Mouse (Mus musculus): ENCODE measurements around the gene Cd2bp2.

The Cd2bp2 gene

DNA sequence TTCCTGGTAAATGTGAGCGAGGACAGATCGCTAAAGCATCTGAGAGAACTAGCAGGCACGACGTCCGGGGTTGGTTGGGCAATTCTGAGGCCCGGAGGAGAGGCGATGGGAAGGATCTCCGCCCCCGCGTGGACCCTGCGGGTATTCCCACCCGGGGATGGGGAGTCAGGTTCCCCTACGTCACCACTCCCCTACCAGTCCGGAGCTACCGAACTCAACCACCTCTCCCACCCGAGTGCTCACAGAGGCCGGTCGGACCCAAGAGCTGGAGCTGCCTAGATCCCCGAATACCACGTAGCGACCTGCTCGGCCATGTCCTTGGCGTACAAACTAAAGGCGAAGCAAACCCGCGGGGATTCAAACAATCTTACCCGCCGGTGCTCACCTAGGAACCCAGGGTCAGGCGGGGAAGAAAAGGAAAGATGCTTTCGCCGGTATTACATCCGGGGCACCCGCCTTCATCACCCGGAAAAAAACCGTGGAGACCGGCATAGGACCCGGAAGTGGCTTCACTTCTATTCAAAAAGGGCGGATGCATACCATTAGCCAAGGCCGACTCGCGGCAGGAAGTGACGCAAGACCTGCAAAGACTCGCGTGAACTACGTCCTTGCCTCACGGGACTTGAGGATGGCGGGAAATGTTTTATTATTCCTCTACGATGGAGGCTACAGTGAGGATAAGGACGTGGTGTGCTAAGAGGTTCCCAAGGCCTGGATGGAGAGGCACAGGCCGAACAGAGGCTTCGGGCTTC, at the start of gene Cd2bp2:
Gene Cd2bp2, minus strand, starts transcription at position 507 of the 752 bp plus-strand sequence.
- peak; percentile 93 for DNase-seq

DNA sequence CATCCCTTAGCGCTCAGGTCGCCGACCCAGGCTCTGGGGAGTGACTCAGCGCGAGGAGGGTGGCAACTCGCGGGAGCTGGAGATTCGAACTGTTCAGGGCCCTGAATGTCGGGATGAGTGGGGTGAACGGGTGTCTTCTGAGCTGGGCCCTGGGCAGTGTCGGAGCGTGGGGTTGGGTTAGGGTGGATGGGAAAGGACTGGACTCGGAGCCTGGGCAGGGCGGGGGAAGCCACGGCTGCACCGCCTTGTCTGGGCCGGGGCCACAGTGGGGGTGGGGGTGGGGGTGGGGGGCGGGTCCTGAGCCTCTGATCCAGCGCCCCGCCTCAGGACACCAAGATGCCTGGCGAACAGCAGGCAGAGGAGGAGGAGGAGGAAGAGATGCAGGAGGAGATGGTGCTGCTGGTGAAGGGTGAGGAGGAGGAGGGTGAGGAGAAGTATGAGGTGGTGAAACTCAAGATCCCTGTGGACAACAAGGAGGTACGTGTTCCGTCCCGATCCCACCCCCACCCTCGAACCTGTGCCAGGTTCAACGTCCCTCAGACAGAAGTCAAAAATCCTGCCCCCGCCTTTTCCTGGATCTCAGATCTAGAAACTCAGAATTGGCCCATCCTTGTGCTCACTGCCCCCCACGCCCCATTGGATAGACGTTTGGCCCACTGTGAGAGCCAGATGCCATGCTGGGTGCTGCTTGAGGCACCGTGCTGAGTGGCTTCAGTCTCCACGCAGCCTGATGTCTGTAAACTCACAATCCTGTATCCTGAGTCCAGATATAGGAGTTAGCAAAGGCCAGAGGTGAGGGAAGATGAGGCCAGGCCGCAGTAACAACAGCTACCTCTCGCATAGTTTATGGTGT, 49.0 kb upstream of the Cd2bp2 start:
- DNase-seq, result no peak

DNA sequence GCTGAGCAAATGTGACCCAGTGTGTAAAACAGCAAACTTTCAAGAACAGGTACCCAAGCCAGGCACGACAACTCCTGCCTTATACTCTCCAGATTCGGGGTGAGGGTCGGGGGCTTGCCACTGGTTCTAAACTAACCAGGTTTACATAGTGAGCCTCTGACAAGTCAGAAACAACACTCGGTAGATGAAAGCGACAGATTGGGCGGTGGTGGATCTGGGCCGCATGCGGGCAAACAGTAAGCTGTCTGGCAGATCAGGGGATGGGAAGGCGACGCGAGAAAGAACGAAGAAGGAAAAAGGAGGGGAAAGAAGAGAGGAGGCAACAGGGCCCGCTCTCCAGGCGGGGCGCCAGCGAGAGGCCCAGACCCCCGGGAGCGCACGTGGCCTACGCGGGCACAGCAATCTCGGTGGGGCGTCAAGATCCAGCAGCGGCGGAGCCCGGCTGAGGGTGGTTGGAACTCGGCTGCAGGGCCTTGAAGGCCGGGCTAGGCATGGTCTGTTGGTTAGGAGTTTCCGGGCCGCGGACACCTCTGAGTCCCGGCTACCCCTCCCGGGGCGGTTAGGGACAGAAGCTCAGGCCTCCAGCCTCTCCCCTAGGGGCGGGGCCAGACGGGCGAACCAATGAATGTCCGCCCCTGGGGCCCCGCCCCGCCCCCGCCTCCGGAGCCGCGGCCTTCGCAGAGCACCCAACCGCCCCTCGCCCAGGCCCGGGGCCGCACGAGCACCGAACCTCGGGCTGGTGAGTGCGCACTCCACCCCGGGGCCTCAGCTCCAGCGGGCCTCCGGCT, 48.2 kb upstream of the Cd2bp2 start, which contains the start of gene Zfp771:
Gene Zfp771, plus strand, starts transcription at position 405 of the 788 bp plus-strand sequence.
- peak; percentile 94 for DNase-seq

DNA sequence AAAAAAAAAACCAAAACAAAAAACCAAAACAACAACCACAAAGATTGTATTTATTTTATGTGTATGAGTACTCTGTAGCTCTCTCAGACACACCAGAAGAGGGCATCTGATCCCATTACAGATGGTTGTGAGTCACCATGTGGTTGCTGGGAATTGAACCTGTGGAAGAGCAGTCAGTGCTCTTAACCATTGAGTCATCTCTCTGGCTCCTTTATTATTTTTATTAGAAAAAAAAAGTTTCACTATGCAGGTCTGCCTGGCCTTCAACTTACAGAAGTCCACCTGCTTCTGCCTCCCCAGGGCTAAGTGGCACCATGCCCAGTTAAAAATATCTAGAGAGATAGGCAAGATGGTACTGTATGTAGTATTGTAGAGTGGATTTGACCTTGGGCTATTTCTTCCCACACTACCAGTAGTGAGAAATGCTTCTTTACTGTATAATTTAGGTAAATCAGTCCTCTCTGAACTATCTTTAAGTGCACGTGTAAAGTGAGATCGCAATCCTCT, 47.6 kb upstream of the Cd2bp2 start:
- no peak for DNase-seq

DNA sequence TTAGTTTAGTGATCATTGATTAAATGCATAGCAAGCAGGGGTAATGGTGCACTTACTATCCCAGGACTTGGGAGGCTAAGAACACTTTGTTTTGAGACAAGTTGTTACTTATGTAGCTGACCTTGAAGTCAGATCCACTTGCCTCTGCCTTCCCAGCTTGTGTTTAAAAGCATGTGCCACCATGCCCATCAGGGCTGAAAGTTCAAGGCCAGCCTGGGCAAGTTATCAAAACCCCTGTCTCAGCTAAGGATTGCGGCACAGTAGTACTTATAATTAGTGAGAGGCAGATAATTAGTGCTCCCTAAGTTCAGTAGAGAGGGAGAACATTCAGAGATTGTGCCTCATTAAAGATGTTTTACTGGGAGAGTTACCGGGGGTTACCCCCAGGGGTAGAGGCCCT, 38.9 kb upstream of the Cd2bp2 start:
- no peak for DNase-seq

DNA sequence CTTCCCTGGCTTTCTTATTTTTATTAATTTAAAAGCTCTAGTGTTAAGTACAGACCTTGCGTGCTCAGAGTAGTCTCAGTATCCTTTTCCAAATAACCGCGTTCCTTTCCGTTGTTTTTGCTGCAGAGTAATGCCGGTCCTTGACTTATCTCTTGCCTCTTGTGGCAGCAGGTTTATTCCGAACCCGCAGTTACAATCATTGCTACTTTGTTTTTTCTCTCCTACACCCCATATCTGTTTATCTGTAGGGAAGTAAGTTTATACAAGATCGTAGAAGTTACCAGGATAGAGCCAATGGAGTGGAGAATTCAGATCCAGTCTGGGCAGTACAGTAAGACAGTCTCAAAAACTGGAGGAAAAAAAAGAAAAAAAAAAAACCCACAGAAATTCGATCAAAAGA, 37.9 kb upstream of the Cd2bp2 start:
- DNase-seq, result no peak

DNA sequence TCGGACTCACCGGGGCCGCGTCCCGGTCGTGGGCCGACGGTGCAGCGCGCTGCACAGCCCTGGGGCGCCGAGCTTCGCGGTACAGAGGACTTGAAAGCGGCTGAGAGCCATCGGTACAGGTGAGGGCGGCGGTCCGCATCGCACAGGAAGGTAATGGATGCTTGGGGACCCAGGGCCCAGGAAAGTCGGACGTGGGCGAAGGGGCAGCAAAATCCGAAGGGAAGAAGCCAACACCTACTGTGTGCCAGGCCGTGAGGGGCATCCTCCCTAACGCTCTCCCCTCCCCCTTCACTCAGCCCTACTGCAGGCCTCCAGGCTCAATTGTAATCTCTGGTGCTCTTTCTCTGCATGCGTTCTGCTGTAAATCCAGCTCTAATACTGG, 37.5 kb upstream of the Cd2bp2 start:
- DNase-seq, result no peak

DNA sequence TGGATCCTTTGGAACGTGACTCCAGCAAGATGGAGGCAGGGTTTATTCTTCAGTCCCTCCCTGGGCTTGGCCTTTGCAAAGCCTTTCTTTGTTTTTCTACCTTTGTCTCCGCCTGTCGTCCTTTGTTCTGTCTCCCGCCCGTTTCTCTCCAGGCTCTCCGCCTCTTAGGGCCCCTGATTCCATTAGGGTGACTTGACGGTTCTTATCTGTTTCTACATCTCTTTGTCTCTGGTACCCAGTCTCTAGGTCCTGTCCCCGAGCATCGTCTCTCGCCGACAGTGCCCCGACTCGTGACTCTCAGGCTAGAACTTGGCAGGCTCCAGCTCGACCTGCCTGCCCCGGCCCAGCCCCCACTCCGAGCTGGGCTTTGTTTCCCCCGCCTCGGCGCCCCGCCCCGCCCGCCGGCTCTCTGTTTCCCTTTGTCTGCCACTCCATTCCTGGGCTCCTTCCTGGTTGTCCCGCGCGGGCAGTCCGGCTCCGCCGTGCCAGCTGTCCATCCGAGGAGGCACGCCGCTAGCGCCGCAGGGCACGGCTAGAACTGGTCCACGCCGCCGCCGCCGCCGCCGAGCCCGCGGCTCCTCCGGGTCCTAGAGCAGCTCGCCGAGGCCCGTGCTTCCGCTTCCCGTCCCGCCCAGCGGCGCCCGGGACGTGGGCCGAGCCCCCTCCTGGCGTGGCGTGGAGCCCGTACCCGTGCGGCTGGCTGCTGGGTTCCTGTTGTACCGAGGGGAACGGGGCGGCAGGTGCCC, 36.9 kb upstream of the Cd2bp2 start, which contains the start of the genes Zfp553 and Sept1:
Gene Zfp553, plus strand, starts transcription at position 440 of the 746 bp plus-strand sequence.
Gene Sept1, minus strand, starts transcription at position 509 of the 746 bp plus-strand sequence.
- DNase-seq, result peak; percentile 84

DNA sequence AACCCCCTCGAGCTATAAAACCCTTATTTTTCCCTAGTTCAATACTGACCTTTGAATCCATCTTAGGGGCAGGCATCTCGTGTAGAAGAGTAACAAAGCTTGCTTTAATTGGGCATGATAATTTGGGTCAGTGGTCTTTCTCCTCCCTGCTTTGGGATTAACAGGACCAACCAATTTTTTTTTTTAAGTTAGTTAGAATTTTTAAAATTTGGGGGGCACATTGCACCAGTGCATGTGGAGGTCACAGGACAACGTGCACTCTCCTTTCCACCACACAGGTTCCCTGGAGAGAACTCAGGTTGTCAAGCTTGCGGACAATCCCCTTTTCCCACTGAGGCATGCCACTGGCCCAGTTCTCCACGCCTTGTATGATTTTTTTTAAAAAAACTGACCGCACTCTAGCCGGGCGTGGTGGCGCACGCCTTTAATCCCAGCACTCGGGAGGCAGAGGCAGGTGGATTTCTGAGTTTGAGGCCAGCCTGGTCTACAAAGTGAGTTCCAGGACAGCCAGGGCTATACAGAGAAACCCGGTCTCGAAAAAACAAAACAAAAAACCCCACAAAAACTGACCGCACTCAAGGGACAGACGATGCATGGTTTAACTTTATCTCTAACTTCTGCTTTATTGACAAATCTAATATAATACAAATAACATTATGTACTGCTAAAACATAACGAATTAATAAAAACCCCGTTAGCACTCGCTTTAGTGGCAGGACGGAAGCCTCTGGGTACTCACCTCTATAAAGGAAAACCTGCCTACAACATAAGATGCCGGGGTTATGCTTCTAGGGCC, 36.2 kb upstream of the Cd2bp2 start:
- DNase-seq, result no peak

DNA sequence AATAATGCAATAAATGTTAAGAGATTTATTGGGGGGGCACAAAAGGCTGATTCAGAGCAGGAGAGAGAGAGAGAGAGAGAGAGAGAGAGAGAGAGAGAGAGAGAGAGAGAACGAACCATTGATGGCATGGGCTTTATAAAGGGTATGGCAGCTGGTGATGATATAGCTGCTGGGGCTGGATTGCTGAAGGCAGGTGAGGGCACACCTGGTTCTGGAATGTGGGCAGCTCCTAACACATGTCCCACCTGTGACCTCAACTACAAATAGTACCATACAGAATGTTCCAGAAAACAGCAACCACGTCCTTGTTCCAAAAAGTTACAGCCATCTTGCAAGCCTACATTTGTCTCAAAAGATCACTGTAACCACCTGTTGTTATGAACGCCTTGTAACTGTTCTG, 35.5 kb upstream of the Cd2bp2 start:
- no peak for DNase-seq

DNA sequence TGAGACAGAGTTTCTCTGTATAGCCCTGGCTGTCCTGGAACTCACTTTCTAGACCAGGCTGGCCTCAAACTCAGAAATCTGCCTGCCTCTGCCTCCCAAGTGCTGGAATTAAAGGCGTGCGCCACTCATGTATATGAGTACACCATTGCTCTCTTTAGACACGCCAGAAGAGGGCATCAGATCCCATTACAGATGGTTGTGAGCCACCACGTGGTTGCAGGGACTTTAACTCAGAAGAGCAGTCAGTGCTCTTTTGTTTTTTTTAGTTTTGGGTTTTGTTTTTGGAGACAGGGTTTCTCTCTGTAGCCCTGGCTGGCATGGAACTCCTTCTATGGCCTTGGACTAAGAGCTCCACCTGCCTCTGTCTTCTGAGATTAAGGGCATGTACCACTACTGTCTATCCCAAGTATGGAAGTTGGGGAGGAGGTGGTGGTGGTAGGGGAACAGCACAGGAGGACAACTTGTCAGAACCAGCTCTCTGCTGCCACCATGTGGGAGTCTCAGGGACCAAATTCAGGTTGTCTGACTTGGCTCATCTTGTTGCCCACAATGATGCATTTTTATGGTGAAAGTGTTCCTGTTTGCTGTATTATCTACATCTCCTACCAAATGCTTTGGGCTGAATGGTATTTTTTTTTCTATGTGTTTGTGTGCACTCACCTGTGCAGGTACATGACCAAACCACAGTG, 32.9 kb upstream of the Cd2bp2 start:
- DNase-seq, result peak; percentile 84

DNA sequence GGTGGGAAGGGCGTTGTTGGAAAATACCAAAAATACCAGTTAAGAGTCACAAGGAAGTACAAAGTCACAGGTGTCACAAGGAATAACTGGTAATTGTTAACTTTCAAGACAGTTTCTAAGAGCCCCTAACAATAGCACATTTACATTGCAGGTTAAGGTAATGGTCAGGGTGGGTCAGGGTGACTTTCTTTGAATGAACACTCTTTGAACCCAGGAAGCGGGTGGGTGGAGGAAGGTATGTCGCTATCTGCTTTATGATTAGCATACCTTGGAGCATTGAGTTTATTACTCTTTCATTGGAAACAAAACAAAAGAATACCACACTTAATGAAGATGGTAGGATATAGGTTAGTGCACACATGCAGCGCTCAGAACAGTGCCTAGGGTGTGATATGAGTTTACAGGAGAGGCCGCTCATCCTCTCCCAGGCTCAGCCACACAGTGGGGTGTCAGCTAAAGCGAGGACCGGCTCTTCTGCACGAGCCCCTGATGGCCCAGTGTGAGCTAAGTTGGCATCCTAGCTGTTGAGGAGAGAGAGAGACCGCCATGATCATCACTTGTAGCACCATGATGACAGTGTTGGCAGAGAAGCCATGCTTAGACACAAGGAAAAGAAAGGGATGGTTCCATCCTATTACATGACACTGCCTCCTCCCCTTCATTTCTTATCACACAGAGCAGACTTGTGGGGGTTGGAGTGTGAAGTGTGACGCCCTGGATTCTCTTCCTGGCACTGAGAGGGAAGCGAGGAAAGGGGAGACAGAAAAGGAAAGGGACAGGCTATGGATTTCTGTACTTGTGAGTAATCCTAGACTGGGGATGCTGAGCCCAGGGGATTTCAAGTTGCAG, 29.5 kb upstream of the Cd2bp2 start:
- no peak for DNase-seq

DNA sequence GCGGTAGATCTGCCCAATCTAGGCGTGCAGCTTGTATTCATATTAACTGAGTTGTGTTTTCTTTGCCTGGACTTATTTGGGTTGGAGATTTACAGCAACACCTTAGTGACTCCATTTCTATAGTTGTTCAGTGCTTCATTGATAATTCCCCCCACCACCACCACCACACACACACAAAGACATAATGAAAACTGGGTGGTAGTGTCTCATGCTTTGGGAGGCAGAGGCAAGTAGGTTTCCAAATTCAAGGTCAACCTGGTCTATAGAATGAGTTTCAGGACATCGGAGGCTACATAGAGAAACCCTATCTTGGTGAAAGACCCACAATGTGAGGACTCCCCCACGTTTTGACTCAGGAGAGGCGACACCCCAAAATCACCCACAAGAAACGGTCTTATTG, 28.8 kb upstream of the Cd2bp2 start:
- DNase-seq, result no peak

DNA sequence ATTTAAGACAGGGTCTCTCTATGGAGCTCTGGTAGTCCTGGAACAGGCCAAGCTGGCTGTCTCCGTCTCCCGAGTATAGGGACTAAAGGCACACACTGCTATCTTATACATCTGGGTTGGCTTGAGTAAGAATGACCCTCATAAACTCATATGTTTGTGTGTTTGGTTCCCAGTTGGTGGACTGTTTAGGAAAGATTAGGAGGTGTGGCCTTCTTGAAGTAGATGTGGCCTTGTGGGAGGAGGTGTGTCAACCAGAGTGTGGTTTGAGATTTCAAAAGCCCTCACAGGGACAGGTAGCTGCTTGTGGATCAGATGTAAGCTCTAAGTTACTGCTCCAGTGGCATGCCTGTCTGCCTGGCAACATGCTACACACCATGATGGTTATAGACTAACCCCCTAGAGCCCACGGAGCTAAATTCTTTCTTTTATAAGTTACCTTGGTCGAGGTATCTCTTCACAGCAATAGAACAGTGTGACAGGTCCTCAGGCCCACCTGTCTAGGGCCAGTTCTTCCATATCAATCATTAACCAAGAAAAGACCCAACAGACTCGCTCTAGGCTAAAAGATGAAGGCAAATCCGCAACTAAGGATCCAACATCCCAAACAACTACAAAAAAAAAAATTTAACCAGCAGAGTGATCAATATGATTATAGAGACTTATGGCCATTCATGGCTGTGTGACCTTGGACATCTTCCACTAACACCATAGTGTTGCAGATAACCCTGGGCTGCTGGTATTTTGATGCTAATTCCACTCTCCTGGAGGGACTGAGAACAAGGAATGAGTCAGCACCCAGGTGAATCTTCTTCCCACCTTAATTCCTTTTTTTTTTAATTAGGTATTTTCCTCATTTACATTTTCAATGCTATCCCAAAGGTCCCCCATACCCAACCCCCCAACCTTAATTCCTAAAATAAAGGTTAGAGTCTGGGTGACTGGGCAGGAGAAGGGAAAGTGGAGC, 27.9 kb upstream of the Cd2bp2 start:
- no peak for DNase-seq

DNA sequence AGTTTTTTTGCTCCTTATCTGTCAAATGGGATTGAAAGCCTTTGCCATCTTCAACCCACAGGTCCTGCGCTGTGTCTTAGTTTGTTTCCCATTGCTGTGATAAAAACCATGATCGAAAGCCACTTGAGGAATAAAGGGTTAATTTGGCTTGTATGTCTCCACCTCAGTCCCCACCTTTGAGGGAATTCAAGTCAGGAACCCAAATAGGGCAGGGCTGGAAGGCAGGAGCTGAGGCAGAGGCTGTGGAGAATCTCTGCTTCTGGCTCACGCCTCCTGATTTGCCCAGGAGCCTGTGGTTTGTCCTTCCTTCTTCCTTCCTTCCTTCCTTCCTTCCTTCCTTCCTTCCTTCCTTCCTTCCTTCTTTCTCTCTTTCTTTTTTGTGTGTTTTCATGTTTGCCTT, 27.3 kb upstream of the Cd2bp2 start:
- no peak for DNase-seq

DNA sequence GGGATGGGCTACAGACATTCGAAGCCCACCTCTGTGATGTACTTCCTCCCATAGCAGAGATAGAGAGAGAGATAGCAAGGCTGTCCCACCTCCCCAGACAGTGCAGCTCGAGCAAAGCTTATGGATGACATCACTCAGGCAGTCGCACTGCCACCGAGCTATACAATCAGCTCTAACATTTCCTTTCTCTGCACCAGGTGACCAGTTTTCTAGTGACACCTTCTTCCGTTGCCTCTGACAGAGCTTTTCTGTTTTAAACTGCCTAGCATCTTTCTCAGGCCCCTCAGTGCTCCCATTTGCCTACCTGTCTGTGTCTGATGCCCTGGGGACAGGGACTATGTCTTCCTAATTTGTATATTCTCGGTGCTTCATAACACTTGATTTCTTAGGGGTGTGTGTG, 24.6 kb upstream of the Cd2bp2 start:
- DNase-seq, result no peak

DNA sequence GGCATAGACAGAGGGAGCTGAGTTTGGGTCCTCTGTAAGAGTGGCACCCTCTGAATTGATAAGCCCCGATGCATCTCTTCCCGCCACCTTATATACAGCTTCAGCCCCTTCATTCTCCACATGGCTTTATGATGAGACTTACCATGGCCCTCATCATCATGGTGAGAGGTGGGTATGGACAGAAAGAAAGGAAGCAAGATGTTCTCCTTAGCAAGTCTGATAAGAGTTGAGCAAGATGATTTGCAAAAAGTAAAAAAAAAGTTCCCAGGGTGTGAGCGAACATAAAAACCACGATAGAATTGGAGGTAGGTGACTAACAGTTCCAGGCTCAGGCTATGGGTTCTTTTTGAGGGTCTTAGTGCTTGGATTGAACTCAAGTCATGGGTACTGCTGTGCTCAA, 22.8 kb upstream of the Cd2bp2 start:
- DNase-seq, result no peak

DNA sequence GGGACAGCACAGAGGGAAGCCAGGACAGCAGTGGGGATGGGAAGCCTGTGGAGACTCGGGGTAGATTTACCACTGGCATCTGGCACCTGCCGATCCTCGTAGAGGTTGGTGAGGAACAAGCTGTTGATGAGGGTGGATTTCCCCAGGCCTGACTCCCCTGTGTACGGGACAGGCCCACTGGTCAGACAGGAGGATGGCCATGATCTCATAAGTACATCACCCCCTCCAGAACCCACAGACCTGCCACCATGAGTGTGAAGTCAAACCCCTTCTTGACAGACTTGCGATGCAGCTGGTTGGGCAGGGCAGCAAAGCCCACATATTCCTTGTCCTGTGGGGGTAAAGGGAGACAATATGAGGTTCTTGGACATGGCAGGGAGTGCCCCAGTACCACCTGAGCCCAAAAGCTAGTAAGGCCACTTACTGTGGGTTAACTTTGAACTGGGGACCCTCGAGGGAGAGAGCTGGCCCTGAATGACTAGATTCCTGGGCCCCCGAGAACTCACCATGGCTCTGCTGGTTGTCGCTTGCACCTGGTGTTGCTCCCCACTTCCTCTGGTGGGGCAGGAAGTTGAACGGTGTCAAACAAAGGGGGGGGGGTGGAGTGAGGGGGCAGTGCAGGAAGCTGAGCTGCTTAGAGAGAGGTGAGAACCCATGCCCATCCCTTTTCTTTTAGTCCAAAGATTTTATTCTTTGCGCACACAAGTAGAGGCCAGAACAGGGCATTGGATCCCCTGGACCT, 22.2 kb upstream of the Cd2bp2 start:
- DNase-seq, result no peak
